Mouse (Mus musculus) midbrain, embryonic 14.5 days (tissue): ENCODE measurements around the gene Tpra1. TPM values are rescaled to one million over a fixed set of nuclear protein-coding genes. Genes with fewer than 3 reads are reported as not detected.
A peak's percentile ranks its signal among the peaks of the same experiment; 100 is the strongest.

ENCODE experiments used
- ATAC-seq: fragments of 200-750 bp; cut with Nextera tagmentation; 2 replicates; pipeline ENCODE4 v1.8.0; 2017; ENCODE audit warnings: moderate number of reproducible peaks, moderate library complexity; ENCODE audit not compliant: low FRiP score, low TSS enrichment
- DNase-seq: peaks from one replicate; pipeline ENCODE4 v3.0.0-alpha.2; 2015
- H3K27ac ChIP-seq: fragments of 300-500 bp; sonication (generic); replicated peaks from 2 replicates; pipeline ENCODE4 v1.5.1; 2014; ENCODE audit warnings: mild to moderate bottlenecking, low read depth, low read length, moderate library complexity
- H3K27me3 ChIP-seq: fragments of 300-500 bp; sonication (generic); 2 replicates; pipeline ENCODE4 v1.6.1; 2014; ENCODE audit warnings: low read length, control low read depth, mixed read lengths; ENCODE audit not compliant: control insufficient read depth, insufficient read depth
- H3K36me3 ChIP-seq: fragments of 300-500 bp; sonication (generic); 2 replicates; pipeline ENCODE4 v1.6.1; 2014; ENCODE audit warnings: low read length, control low read depth; ENCODE audit not compliant: control insufficient read depth, insufficient read depth
- H3K4me1 ChIP-seq: fragments of 300-500 bp; sonication (generic); 2 replicates; pipeline ENCODE4 v1.6.1; 2014; ENCODE audit warnings: mild to moderate bottlenecking, antibody characterized with exemption, low read length, control low read depth; ENCODE audit not compliant: control insufficient read depth, insufficient read depth
- H3K4me2 ChIP-seq: fragments of 300-500 bp; sonication (generic); 2 replicates; pipeline ENCODE4 v1.6.1; 2014; ENCODE audit warnings: mild to moderate bottlenecking, low read length, moderate library complexity
- H3K4me3 ChIP-seq: fragments of 300-500 bp; sonication (generic); replicated peaks from 2 replicates; pipeline ENCODE4 v1.5.1; 2014; ENCODE audit warnings: low read depth, low read length
- H3K9ac ChIP-seq: fragments of 300-500 bp; sonication (generic); replicated peaks from 2 replicates; pipeline ENCODE4 v1.6.1; 2014; ENCODE audit warnings: mild to moderate bottlenecking, low read length, moderate library complexity
- H3K9me3 ChIP-seq: fragments of 300-500 bp; sonication (generic); 2 replicates; pipeline ENCODE4 v1.6.1; 2016; ENCODE audit warnings: low read length, control low read depth, mixed read lengths; ENCODE audit not compliant: control insufficient read depth
- WGBS: fragments of 180-500 bp; shearing (Covaris S2); extraction: QIAGEN DNeasy Blood & Tissue Kit; methylation state at CpG from one replicate; pipeline ENCODE4 v1.1.7; 2014; 5-methylcytosine and 5-hydroxymethylcytosine counted together
- polyA plus RNA-seq: library from polyadenylated mRNA; unstranded; fragments of >200 nt; fragmentation: Nextera tagmentation; extraction: Ambion mirVana; gene quantifications from 2 replicates; pipeline ENCODE4 v1.2.1, GENCODE M21; 2014

Gene Tpra1
- polyA plus RNA-seq, 1 experiment from 2014 or later, result 50.0 TPM

DNA sequence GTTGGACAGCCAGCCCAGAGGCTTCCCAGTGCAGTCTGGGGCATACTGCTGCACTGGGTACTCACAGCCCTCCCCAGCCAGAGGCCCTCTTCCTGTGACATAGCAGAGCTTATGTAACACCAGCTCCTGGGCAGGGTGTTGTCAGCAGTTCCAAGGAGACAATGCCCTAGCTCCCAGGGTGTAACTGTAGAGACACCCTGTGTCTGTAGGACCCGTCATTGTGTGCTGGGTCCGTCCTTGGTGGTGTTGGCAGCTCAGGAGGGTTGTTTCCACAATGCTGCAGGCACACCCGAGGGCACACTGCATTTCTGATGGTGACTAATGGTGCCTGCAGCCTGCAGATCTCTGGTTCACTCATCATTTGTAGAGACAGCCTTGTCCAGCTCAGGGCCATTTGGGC is 24.8 kb downstream of the Tpra1 start:
- WGBS, result 44% methylated on average over 3 of the region's 3 CpGs
- no peaks in the 10 kb centered on the region for H3K27me3 ChIP-seq
- H3K36me3 ChIP-seq, result no peaks in the 10 kb centered on the region
- no peak overlapping the region for H3K4me3 ChIP-seq
- no peak for DNase-seq
- no peak for ATAC-seq
- no peak overlapping the region for H3K9ac ChIP-seq
- H3K9me3 ChIP-seq, result no peaks in the 10 kb centered on the region
- H3K4me1 ChIP-seq, result peaks cover 51% of the 10 kb centered on the region
- H3K27ac ChIP-seq, result peak overlapping the region; percentile 81
- H3K4me2 ChIP-seq, result no peak overlapping the region

- H3K4me1 ChIP-seq, result peaks cover 51% of the 10 kb centered on the region
- peak; percentile 21; the same call in 1 of the 2 replicates for ATAC-seq
- H3K27me3 ChIP-seq, result no peaks in the 10 kb centered on the region
- WGBS, result 12% methylated on average over 2 of the region's 2 CpGs
- H3K27ac ChIP-seq, result peak overlapping the region; percentile 81; the same call in 1 of the 2 replicates
- peak; percentile 90 for DNase-seq
- H3K36me3 ChIP-seq, result no peaks in the 10 kb centered on the region
- H3K4me2 ChIP-seq, result no peak overlapping the region
- H3K4me3 ChIP-seq, result no peak overlapping the region
- H3K9me3 ChIP-seq, result no peaks in the 10 kb centered on the region
- no peak overlapping the region for H3K9ac ChIP-seq
These were observed 25.5 kb downstream of the Tpra1 start for GRCm38 (mm10) chr6:88927595-88927994.

GRCm38 (mm10) chr6:88928026-88928425 is 26.0 kb downstream of the Tpra1 start:
- H3K27ac ChIP-seq, result peak overlapping the region; percentile 81
- H3K9me3 ChIP-seq, result no peaks in the 10 kb centered on the region
- peaks cover 51% of the 10 kb centered on the region for H3K4me1 ChIP-seq
- H3K4me2 ChIP-seq, result no peak overlapping the region
- no peak overlapping the region for H3K4me3 ChIP-seq
- ATAC-seq (no peak), DNase-seq (no peak)
- no peaks in the 10 kb centered on the region for H3K36me3 ChIP-seq
- H3K9ac ChIP-seq, result no peak overlapping the region
- WGBS, result 85% methylated on average over 1 of the region's 1 CpGs
- H3K27me3 ChIP-seq, result no peaks in the 10 kb centered on the region

GRCm38 (mm10) chr6:88928576-88928975 is 26.5 kb downstream of the Tpra1 start:
- H3K4me2 ChIP-seq, result no peak overlapping the region
- H3K27me3 ChIP-seq, result no peaks in the 10 kb centered on the region
- peak overlapping the region; percentile 81 for H3K27ac ChIP-seq
- no peak overlapping the region for H3K9ac ChIP-seq
- H3K4me1 ChIP-seq, result peaks cover 51% of the 10 kb centered on the region
- WGBS, result 63% methylated on average over 5 of the region's 5 CpGs
- ATAC-seq (no peak), DNase-seq (peak; percentile 38)
- H3K9me3 ChIP-seq, result no peaks in the 10 kb centered on the region
- H3K36me3 ChIP-seq, result no peaks in the 10 kb centered on the region
- no peak overlapping the region for H3K4me3 ChIP-seq

DNA sequence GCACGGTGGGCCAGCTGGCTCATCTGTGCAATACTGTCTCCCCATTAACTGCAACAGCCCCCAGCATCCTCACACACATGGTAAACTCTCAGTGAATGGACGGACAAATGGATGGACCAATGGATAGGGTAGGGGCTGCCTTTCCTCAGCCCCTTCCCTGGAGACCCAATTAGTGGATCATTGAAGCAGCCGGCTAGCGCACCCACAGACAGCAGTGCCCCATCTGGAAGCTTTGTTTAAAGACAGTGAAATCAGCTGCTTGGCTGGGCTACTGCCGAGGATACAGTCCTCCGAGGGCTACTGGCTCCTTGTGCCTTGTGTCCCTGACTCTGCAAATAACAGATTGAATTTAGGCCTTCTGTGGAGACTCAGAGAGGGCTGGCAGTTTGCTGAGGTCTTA is 27.4 kb downstream of the Tpra1 start:
- Histone ChIP-seq H3K36me3 (no peaks in the 10 kb centered on the region), H3K4me3 (no peak overlapping the region), H3K4me2 (no peak overlapping the region), H3K27me3 (no peaks in the 10 kb centered on the region; the same call in 1 of the 2 replicates), H3K9me3 (no peaks in the 10 kb centered on the region), H3K9ac (no peak overlapping the region), H3K4me1 (peaks cover 55% of the 10 kb centered on the region), H3K27ac (peak overlapping the region; percentile 81)
- ATAC-seq, result peak; percentile 25; the same call in 1 of the 2 replicates
- DNase-seq, result peak; percentile 79
- WGBS, result 26% methylated on average over 6 of the region's 6 CpGs

GRCm38 (mm10) chr6:88930049-88930448 is 28.0 kb downstream of the Tpra1 start:
- DNase-seq, result peak; percentile 40
- WGBS, result 29% methylated on average over 7 of the region's 7 CpGs
- Histone ChIP-seq H3K27ac (peak overlapping the region; percentile 81), H3K9ac (0 out of 2 replicates have a peak overlapping the region, but pooled peaks have one; percentile 29), H3K9me3 (no peaks in the 10 kb centered on the region), H3K27me3 (no peaks in the 10 kb centered on the region; the same call in 1 of the 2 replicates), H3K4me1 (peaks cover 53% of the 10 kb centered on the region), H3K36me3 (no peaks in the 10 kb centered on the region), H3K4me3 (no peak overlapping the region), H3K4me2 (no peak overlapping the region)
- ATAC-seq, result no peak

- ATAC-seq, result no peak
- Histone ChIP-seq H3K36me3 (no peaks in the 10 kb centered on the region), H3K4me2 (no peak overlapping the region), H3K9ac (no peak overlapping the region), H3K27ac (no peak overlapping the region), H3K9me3 (no peaks in the 10 kb centered on the region), H3K4me3 (no peak overlapping the region), H3K4me1 (peaks cover 41% of the 10 kb centered on the region), H3K27me3 (no peaks in the 10 kb centered on the region; the same call in 1 of the 2 replicates)
- WGBS, result 85% methylated on average over 2 of the region's 2 CpGs
- DNase-seq, result no peak
These were observed 29.4 kb downstream of the Tpra1 start for GRCm38 (mm10) chr6:88931449-88931848.

DNA sequence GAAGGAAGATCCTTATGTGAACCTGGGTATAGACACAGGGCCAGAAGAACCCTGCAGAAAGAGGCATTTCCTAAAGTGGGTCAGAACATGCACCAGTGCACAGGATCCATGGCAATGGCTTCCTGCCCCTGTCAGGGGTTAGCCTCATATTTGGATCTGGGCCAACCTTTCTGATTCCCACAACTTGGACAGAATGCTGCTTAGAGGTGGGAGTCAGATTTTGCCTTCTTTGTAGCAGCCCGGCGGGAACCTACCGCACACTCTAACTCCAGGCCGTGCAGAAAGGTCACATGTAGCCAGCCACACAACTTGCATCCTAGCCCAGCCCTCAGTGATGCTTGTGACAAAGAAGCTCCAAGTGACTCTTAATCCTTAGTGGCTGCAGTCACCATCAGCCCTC is 32.1 kb downstream of the Tpra1 start:
- H3K9ac ChIP-seq, result no peak overlapping the region; the same call in 1 of the 2 replicates
- H3K4me1 ChIP-seq, result peaks cover 51% of the 10 kb centered on the region
- no peaks in the 10 kb centered on the region; the same call in 1 of the 2 replicates for H3K27me3 ChIP-seq
- no peaks in the 10 kb centered on the region for H3K36me3 ChIP-seq
- DNase-seq (peak; percentile 28), ATAC-seq (no peak)
- H3K9me3 ChIP-seq, result no peaks in the 10 kb centered on the region
- H3K4me3 ChIP-seq, result no peak overlapping the region
- 21% methylated on average over 4 of the region's 4 CpGs for WGBS
- H3K27ac ChIP-seq, result no peak overlapping the region
- no peak overlapping the region for H3K4me2 ChIP-seq

DNA sequence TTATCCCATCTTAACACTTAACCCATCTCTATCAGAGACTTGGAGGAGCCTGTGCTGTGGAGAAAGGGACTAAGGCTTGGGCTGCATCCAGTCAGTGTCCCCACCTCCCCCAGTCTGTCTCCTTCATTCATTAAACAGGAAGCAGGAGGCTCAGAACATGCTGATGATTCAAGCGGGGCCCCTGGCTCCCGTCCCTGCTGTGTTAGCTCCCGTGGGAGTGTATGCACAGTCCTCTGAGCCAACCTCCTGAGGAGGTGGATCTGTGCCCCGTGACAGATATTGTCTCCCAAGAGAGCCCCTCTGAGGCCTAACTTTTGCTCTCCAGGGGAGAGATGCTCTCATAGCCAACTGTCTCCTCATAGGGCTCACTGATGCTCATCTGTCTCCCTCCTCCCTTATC is 32.8 kb downstream of the Tpra1 start:
- Histone ChIP-seq H3K4me3 (no peak overlapping the region), H3K9ac (no peak overlapping the region; the same call in 1 of the 2 replicates), H3K27ac (no peak overlapping the region), H3K4me2 (no peak overlapping the region), H3K4me1 (peaks cover 51% of the 10 kb centered on the region), H3K9me3 (no peaks in the 10 kb centered on the region), H3K27me3 (no peaks in the 10 kb centered on the region; the same call in 1 of the 2 replicates), H3K36me3 (no peaks in the 10 kb centered on the region)
- 11% methylated on average over 4 of the region's 4 CpGs for WGBS
- DNase-seq (no peak), ATAC-seq (no peak)
